Mouse (Mus musculus): ENCODE results near the gene Runx1. TPM values are rescaled to one million over a fixed set of nuclear protein-coding genes. Genes with fewer than 3 reads are reported as not detected.

The Runx1 gene
- total RNA-seq, 1 experiment from 2014 or later: 92.4 TPM

DNA sequence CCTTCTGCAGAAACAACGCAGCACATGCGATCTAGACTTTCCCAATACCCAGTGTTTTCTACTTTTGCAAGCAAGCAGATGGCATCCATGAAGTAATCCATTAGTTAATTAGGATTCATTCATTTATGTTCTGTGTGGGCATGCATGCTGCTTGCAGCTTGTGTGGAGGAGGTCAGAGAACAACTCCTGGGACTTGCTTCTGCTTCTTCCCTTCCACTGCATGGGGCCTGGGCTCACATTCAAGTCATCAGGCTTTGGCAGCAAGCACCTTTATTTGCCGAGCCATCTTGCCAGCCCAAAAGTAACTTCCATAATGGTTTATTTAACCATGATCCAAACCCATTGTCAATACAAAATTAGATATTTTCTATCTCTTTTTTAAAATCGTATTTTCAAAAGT lies 118.2 kb downstream of the Runx1 start:
- ATAC-seq (replicated peaks; ENCODE audit: low read depth, poor library complexity, severe bottlenecking): no peak

DNA sequence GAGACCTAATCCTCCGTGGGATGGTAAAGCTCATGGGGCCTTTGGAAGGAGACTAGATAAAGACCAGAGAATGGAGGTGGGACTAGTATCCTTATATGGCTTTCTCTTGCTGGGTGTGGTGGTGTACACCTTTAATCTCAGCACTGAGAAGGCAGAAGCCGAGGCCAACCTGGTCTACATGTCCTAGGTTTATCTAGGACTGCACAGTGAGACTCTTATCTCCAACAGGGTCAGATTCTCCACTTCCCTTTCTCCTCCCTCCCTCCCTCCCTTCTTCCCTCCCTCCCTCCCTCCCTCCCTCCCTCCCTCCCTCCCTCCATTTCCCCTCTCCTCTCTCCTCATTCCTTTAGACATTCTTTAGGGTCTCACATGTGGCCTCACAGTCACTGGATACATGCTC lies 118.8 kb downstream of the Runx1 start:
- no peak for ATAC-seq (replicated peaks; ENCODE audit: low read depth, poor library complexity, severe bottlenecking)

DNA sequence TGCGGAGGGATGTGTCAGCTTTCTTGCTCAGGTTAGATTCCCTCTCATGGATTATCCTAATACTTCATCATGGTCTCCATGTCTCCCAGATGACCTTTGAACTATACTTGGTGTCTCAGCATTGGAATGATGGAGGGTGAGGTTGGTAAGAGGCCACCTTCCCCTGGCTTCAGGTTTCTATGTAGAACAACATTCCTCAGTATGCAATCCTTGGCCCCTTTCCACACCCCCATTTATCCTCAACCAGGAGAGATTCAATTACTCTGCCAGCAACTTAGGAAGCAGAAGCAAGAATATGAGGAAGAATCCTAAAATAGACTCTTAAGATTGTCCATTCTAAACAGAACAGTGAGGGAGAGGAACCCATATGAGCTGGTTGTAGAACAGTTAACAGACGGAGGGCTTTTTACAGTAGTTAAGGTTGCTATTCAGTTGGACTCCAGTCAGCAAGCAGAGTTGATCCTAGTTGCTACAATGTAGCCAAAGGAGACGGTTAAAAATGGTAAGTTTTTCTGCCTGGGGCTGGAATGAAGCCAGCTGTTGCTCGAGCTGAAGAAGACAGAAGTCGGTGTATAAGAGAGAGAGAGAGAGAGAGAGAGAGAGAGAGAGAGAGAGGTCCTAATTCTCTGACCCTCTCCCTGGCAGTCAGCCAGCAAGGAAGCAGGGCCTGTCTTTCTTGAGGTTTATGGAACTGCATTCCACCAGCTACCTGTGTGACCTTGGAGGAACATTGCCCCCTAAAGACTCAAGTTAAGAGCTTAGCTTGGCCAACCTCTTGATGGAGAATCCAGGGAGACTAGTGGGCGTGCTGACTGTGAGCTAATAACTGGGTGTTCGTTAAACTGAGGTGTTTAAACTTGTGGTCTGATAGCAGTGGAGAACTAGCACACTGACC lies 120.1 kb downstream of the Runx1 start:
- no peak for ATAC-seq (replicated peaks; ENCODE audit: low read depth, poor library complexity, severe bottlenecking)

DNA sequence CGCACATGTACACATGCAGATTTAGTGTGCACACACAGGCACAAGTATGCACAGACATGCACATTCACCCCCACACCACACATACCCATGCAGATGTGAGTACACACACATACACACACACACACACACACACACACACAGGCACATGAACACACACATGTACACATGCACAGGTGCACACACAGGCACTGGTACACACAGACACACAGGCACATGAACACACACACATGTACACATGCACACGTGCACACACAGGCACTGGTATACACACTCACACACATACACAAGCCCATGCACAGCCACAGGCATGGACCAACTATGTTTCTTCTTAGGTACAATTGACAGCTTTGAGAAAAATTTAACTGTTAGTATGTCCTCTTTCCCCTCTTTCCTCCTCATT lies 122.1 kb downstream of the Runx1 start:
- no peak for ATAC-seq (replicated peaks; ENCODE audit: low read depth, poor library complexity, severe bottlenecking)

DNA sequence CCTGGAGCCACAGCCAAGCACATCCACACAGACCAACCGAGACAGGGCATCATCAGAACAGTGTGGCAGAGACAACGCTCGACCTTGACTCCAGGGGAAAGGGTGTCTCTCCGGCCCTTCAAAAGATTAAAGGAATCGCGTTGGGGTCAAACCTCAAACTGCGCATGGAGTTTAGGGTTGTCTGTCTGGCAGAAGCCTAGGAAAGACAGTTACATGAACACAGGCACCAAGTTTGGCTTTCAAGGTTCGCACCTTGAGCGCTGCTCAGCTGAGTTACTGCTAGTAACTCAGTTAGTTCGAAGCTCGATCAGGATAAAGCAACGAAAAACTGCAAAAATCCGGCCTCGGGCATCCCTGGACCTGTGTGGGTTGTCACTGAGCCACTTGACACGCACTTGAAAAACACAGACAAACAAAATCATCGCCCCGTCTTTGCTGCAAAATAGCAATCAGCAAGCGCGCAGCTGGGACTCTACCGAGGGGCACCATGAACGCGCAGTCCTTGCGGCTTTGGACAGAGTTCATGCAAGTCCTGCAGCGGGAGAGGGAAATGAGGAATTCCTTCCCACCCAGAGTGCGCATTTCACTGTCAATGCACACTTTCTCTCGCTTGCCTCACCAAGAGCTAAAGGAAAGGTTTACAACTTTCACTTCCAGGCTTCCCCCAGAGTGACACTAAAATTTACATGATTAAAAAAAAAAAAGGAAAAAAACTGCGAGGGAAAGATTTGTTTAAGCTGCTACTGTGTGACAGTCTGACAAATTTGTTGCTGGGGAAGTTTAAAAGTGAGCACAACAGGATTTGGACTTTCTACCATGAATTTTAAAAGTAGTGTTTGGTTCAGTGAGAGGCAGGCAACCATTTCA lies 126.2 kb downstream of the Runx1 start:
- no peak for ATAC-seq (replicated peaks; ENCODE audit: low read depth, poor library complexity, severe bottlenecking)

DNA sequence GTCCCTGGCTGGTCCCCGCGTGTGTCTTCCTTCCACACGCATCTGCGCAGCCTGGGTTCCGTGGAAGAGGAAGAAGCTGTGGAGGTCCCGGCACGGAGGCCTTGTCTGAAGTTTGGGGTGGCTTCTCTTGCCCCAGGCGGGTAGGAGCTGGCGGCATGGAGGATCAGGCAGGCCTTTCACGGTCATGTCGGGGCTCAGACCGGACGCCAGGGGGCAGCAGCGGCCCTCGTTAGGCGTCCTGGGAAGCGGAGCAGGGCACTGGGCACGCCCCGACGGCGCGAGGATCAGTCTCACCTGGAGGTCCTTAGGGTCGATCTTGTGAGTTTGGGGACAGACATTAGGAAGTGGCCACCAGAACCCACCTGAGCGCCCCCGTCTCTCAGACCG lies 127.3 kb downstream of the Runx1 start:
- ATAC-seq (replicated peaks; ENCODE audit: low read depth, poor library complexity, severe bottlenecking): peak; percentile 75

DNA sequence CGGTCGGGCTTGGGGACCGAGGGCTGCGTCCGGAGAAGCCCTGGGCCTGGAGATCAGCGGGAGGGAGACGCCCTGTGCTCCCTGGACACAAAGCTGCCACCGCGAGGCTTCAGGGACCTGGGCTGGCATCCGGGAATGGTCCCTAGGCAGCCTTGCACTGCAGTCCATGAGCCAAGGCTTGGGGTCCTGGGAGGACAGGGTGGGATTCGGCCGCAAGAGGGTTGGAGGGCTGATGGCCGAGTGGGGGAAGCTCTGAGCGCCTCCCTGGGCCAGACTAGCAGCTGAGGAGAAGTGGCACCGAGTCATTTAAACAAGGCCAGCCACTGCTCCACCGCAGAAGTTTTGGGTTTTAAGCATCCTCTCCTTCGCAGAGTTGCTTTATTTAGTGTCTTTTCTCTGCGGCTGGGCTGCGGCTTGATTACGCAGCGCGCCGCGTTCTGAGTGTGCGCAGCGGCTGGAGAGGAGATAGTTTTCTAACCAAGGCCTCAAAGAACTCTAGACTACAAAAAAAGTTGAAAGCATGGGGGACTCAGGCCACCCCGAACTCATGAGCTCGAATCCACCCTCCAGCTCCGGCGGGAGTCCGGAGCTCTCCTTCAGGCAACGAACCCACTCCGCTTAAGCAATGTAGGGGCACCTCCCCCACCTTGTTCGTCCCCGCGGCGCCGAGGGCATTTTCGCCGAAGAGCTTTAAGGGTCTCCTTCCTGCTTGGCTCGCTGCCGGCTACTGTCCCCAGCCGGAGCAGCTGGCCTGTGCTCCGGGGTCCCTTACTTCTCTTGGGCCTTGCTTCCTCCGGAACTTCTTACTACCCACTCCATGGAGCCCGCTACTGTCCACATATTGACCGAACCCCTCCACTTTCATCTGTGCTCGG lies 128.0 kb downstream of the Runx1 start:
- peak; percentile 26 for ATAC-seq (replicated peaks; ENCODE audit: low read depth, poor library complexity, severe bottlenecking)

DNA sequence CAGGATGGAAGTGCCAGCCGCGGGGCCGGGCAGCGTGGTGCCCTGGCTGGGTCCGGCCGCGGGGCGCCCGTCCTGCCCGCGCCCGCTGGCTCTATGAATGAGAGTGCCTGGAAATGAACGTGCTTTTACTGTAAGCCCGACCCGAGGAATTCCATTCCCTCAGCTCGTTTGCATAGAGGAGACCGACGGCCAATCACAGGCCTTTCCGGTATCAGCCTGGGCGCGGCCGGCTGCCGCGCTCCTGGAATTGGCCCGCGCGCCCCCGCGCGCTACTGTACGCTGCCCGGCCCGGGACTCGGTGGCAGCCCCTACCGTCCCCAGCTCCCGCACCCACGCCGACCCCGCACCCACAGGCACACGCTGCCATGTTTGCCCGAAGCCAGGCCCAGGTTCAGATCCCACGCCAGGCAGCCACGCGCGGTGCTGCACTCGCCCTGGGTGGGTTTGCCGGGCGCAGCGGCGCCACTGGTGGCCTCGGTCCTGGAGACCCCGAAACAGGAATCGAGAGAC lies 128.7 kb downstream of the Runx1 start:
- peak; percentile 47 for ATAC-seq (replicated peaks; ENCODE audit: low read depth, poor library complexity, severe bottlenecking)

DNA sequence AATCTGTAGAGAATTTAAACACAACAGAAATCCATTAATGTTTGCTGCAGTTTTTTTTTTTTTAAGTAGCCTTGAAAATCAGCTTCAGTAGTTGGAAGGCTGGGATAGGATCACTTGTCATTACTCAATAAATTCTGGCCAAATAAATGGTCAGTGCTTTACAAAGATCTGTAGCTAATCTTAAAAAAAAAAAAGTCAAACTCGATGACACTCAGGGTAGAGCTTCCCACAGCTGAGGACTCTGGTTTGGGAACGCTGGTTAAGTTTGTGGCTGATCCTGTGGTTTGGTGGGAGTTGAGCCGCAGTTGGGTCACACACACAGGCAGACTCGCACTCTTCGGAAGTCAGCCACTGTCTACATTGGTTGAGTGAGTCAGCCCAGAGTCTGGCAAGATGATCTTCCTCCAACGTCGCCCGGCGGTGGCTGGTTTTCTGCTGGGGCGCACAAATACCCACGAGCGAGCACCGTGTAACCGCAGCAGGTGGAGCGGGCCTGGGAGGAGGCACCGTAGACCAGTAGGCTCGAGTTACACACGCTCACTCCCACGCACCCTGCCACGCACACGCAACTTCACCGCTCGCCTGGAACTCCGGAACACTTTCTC lies 129.4 kb downstream of the Runx1 start:
- ATAC-seq (replicated peaks; ENCODE audit: low read depth, poor library complexity, severe bottlenecking): peak; percentile 36

DNA sequence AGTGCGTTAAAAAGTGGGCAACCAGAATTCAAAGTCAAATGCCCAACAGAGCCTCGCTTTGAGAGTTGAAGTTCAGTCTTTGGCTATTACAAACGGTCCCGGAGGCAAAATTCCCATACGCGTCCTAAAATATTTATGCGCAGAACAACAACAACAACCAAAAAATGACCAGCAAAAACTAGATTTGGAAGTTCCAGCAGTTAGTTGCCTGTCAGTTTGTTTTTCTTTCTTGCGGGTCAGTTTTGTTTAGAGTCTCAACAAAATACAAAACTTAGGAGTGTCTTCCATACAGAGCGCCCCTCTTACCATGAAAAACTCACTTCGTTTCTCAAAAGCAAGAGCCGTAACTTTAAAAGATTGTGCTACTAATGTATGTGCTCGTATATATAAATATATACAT lies 130.0 kb downstream of the Runx1 start:
- no peak for ATAC-seq (replicated peaks; ENCODE audit: low read depth, poor library complexity, severe bottlenecking)

DNA sequence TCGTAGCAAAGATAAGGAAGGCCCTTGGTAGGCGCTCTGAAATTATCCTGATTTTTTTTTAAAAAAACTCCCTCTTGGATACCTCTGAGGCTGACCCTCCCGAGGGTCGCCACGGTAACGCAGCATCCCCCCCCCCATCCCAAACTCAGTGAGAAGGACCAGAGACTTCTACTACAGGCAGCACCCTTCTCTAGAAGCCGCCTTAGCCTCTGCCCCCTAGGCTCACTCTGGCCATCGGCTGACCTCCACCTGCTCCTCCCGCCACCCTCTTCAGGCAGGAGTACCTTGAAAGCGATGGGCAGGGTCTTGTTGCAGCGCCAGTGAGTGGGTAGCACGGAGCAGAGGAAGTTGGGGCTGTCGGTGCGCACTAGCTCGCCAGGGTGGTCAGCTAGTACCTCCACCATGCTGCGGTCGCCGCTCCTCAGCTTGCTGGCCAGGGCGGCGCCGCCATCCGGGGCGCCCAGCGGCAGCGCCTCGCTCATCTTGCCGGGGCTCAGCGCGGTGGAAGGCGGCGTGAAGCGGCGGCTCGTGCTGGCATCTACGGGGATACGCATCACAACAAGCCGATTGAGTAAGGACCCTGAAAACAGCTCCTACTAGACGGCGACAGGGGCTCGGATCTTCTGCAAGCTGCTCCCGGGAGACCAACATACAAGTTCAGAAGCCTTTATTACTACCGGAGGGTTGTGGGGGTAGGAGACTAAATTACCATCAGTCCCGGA lies 130.6 kb downstream of the Runx1 start:
- ATAC-seq (replicated peaks; ENCODE audit: low read depth, poor library complexity, severe bottlenecking): no peak

DNA sequence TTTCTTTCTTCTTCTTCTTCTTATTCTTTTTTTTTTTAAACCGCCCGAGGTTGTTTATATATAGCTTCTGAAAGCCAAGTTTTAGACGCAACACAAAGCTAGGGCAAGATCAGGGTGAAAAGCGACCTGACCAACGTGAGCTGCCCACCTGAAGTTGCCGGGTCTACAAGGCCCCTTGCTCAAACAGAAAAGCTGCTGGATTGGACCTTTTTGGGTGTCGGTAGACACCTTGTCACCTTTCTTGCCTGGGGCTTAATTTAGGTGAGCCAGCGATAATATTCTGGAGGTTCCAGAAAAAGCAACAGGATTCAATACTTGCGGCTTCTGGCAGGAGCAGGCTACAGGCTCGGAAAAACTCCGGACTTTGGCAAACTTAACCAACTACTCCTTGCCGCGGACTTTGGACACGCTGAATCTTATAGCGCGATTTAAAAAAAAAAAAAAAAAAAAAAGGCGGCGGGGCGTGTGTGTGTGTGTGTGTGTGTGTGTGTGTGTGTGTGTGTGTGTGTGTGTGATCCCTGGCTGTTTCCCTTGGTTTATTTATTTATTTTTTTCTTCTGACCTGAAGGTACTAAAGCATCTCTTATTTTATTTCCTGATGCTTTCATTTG lies 131.3 kb downstream of the Runx1 start:
- no peak for ATAC-seq (replicated peaks; ENCODE audit: low read depth, poor library complexity, severe bottlenecking)

DNA sequence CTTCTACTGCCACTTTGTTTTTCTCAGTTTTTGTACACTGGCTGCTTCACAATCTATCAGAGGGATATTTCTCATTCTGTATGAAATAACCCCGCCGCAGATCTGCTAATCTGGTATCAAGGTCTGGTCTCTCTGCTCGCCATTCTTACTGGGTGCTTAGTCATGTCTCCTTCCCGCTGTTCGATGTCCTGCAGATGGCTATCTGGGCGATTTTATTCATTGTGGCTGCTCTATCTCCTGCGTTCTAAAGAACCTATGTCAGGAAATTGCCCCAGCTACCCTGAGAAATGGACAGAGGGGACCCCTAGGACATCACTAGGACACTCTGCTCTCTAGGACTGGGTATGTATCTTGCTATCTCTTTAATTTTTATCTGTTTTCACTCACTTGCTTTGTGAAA lies 135.2 kb downstream of the Runx1 start:
- no peak for ATAC-seq (replicated peaks; ENCODE audit: low read depth, poor library complexity, severe bottlenecking)

DNA sequence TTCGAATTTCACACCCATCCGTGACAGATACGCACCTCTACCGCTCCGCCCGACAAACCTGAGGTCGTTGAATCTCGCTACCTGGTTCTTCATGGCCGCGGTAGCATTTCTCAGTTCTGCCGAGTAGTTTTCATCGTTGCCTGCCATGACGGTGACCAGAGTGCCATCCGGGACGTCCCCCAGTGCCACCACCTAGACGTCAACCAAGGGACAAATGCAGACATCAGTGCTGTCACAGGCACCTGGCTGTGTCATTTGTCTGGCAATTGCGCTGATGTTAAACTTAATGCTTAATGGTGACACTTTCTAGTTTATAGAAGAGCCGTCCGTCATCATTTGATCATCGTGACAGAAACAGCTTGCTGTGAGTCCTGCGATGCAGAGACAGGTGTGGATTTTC lies 137.0 kb downstream of the Runx1 start:
- ATAC-seq (replicated peaks; ENCODE audit: low read depth, poor library complexity, severe bottlenecking): no peak

DNA sequence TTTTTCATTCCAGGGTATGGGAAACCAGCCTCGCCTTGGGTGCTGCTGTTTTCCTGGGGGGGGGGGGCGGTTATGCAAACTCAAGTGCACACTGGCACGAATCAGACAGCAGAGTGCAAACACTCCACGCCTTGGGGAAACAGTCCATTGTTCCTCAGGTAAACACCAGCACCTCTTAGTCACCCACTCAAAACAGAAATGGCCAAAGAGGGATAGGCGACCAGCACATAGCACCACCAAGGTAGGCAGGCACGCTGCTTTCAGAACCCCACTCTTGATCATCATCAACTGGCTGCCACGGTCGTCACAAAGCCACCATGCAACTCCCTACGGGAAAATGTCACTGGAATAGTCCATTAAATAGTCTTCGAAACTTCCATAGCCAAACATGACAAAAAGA lies 139.0 kb downstream of the Runx1 start:
- ATAC-seq (replicated peaks; ENCODE audit: low read depth, poor library complexity, severe bottlenecking): no peak

DNA sequence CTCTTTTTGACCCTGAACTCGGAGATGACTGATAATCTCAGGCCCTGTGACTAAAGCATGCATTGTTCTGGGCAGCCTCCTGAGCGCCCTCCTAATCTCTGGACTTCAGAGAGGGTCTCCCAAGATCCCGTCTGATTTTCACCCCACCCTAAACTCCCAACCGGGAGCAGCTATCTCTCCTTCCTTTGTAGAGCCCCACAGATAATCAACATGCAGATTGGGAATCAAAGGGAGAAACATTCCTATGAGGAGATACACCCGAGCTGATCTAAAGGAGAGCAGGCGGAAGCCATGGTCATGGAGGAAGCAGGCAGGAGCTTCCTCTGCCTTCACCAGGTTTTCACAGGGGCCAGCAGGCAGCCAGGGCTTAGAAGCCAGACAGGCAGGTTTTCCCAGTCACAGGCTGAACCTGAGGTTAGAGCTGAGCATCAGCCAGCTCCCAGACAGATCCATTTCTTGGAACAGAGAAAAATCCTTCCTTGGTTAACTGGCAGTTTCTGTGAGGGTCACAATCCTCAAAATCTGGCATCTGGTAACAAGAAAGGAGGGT lies 140.1 kb downstream of the Runx1 start:
- no peak for ATAC-seq (replicated peaks; ENCODE audit: low read depth, poor library complexity, severe bottlenecking)

DNA sequence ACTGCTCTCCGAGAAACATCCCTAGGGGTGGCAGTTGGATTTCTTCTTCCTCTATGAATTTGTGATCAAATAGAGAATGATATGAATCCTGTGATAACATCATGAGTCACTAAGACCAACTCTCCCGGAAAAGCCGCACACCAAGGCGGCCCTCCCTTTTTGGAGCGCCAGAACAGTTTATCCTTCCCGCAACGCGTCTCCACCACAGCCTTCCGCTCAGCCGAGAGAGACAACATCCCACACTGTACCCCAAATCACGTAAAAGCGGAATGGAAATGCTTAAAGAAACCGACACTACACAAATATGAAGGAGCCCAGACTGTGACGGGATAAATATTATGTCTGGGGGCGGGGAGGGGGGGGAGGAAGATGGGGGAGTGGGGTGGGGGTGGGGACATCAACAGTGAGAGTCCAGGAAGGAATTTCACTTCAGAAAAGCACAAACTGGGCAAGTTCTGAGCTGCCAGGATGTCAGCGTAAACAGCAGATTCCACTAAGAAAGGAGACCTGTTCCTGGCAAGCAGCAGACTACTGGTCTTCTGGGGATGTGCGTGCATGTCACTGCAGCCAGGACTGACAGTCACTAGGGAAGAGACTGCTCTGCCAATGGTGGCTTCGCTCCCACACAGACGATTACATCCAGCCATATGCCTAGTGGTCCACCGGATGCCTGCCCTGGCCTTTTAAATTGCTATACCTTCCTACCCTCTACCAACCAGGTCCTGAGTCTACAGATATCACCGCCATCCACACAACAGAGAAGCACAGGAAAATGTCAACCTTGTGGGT lies 141.3 kb downstream of the Runx1 start:
- ATAC-seq (replicated peaks; ENCODE audit: low read depth, poor library complexity, severe bottlenecking): no peak

DNA sequence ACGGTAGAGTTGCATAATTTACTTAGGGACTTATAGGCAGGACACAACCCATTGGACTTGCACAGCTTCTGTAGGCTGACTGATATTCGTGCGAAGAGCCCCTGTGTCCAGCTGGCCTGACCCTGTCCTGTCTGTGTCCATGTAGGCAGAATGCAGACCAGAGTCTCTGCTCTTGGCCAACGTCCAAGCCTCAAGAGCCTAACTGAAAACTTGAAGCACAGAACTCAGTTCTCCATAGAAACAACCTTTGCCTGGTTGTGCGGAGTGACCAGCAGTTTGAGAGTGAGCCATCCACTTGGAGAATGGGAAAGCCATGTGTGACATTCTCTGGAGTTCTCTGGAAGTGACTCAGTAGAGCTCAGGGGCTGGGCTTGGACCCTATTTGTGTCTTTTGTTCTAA lies 149.3 kb downstream of the Runx1 start:
- ATAC-seq (replicated peaks; ENCODE audit: low read depth, poor library complexity, severe bottlenecking): no peak
